Mouse (Mus musculus): ENCODE data around the gene Itga6. TPM values are rescaled to one million over a fixed set of nuclear protein-coding genes. Genes with fewer than 3 reads are reported as not detected.
A peak's percentile ranks its signal among the peaks of the same experiment; 100 is the strongest.

The Itga6 gene
- polyA plus RNA-seq, 1 experiment from 2014 or later, result 78.2 TPM

GRCm38 (mm10) chr2:71800798-71801197 lies 55.4 kb downstream of the Itga6 start:
- H3K27ac ChIP-seq (ENCODE audit: low read length), result no peak overlapping the region
- WGBS, result 59% methylated on average over 6 of the region's 6 CpGs
- TF ChIP-seq CTCF (IDR thresholded peaks at IDR 0.05) (no peak), EP300 (IDR thresholded peaks at IDR 0.05) (no peak)
- DNase-seq (ENCODE audit: low spot score) (no peak), ATAC-seq (no peak)
- no peaks in the 10 kb centered on the region for H3K9me3 ChIP-seq (ENCODE audit: low read length)
- no peak overlapping the region for H3K9ac ChIP-seq (replicated peaks; ENCODE audit: low read depth)
- no peaks in the 10 kb centered on the region for H3K36me3 ChIP-seq (ENCODE audit: insufficient read depth, low read length)
- H3K4me3 ChIP-seq (ENCODE audit: low read depth, low read length), result no peak overlapping the region
- H3K4me2 ChIP-seq (replicated peaks; ENCODE audit: low read depth, low read length), result no peak overlapping the region
- H3K27me3 ChIP-seq (replicated peaks; ENCODE audit: insufficient read depth, low read length), result no peaks in the 10 kb centered on the region
- H3K4me1 ChIP-seq (ENCODE audit: insufficient read depth, low read depth, low read length), result peaks cover 4% of the 10 kb centered on the region; the same call in 1 of the 2 replicates

DNA sequence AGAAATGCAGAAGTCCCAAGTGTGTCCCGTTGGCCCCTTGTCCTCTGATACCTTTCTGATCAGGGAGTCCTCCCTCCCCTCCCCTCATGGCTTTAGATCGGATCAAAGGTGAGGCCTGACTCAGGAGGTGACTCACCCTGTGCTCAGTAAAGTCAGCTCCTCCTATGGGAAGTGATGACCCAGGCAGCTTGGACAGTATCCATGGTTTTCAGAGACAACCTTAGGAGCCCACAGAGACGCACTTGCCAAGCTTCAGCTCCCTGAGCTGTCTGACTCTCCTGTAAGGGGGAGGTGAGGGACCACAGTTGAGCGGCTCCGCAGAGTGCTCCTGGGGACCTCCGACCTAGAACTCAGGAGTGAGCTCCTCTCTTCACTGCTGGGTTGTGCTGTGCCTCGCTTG lies 56.3 kb downstream of the Itga6 start:
- Histone ChIP-seq H3K27ac (ENCODE audit: low read length) (no peak overlapping the region), H3K4me3 (ENCODE audit: low read depth, low read length) (no peak overlapping the region), H3K4me1 (ENCODE audit: insufficient read depth, low read depth, low read length) (peaks cover 4% of the 10 kb centered on the region; the same call in 1 of the 2 replicates), H3K9ac (replicated peaks; ENCODE audit: low read depth) (no peak overlapping the region), H3K9me3 (ENCODE audit: low read length) (no peaks in the 10 kb centered on the region), H3K27me3 (replicated peaks; ENCODE audit: insufficient read depth, low read length) (no peaks in the 10 kb centered on the region), H3K4me2 (replicated peaks; ENCODE audit: low read depth, low read length) (no peak overlapping the region), H3K36me3 (ENCODE audit: insufficient read depth, low read length) (no peaks in the 10 kb centered on the region)
- no peak for ATAC-seq
- DNase-seq (ENCODE audit: low spot score), result no peak
- no peak for TF ChIP-seq EP300 (IDR thresholded peaks at IDR 0.05)
- no peak for TF ChIP-seq CTCF (IDR thresholded peaks at IDR 0.05)
- WGBS, result 56% methylated on average over 7 of the region's 7 CpGs

DNA sequence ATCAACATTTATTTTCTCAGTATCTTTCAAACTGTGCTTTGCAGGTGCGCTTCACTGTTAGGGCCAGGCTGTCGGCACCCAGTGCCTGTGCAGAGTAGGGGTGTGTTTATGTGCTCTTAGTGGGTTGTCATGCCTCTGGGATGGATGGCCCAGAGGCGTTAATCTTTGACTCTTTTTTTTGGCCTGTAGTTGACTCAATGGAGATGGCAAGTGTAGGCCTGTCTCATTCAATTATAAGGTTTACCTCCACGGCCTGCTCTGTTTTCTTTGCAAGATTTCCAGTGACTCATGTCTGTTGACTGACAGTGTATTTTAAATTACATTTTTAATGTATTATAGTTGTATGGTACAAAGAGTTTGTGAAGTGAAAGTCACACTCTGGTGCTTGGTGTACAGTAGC lies 56.7 kb downstream of the Itga6 start:
- H3K9me3 ChIP-seq (ENCODE audit: low read length), result no peaks in the 10 kb centered on the region
- TF ChIP-seq EP300 (IDR thresholded peaks at IDR 0.05), result no peak
- TF ChIP-seq CTCF (IDR thresholded peaks at IDR 0.05), result no peak
- H3K9ac ChIP-seq (replicated peaks; ENCODE audit: low read depth), result no peak overlapping the region
- no peak for ATAC-seq
- DNase-seq (ENCODE audit: low spot score), result no peak
- no peaks in the 10 kb centered on the region for H3K27me3 ChIP-seq (replicated peaks; ENCODE audit: insufficient read depth, low read length)
- no peak overlapping the region for H3K4me3 ChIP-seq (ENCODE audit: low read depth, low read length)
- WGBS, result 54% methylated on average over 4 of the region's 4 CpGs
- H3K4me2 ChIP-seq (replicated peaks; ENCODE audit: low read depth, low read length), result no peak overlapping the region
- no peaks in the 10 kb centered on the region for H3K36me3 ChIP-seq (ENCODE audit: insufficient read depth, low read length)
- H3K27ac ChIP-seq (ENCODE audit: low read length), result no peak overlapping the region
- H3K4me1 ChIP-seq (ENCODE audit: insufficient read depth, low read depth, low read length), result peaks cover 4% of the 10 kb centered on the region; the same call in 1 of the 2 replicates

DNA sequence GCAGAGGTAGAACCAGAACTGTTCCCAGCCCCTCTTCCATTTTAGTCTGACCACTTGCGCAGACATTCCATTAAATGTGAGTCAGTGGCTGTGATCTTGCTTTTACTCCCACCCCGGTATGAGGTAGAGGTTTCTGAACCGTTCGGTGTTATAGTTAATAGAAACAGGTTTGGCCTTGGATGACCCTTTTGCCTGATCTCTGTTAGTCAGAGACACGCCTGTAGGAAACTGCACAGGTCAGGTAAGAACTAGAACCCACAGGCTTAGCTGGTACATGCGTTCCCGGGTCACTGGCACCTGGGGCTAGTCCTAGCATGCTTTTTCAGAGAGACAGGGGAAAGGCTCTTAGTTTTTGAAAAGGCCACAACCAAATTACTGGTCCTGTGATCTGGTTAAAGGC lies 59.7 kb downstream of the Itga6 start:
- H3K27me3 ChIP-seq (replicated peaks; ENCODE audit: insufficient read depth, low read length), result no peaks in the 10 kb centered on the region
- DNase-seq (ENCODE audit: low spot score) (no peak), ATAC-seq (no peak)
- no peaks in the 10 kb centered on the region for H3K36me3 ChIP-seq (ENCODE audit: insufficient read depth, low read length)
- H3K4me2 ChIP-seq (replicated peaks; ENCODE audit: low read depth, low read length), result no peak overlapping the region
- no peak overlapping the region for H3K4me3 ChIP-seq (ENCODE audit: low read depth, low read length)
- peaks cover 4% of the 10 kb centered on the region; the same call in 1 of the 2 replicates for H3K4me1 ChIP-seq (ENCODE audit: insufficient read depth, low read depth, low read length)
- WGBS, result 78% methylated on average over 7 of the region's 7 CpGs
- TF ChIP-seq EP300 (IDR thresholded peaks at IDR 0.05) (no peak), CTCF (IDR thresholded peaks at IDR 0.05) (no peak)
- H3K9ac ChIP-seq (replicated peaks; ENCODE audit: low read depth), result no peak overlapping the region
- no peaks in the 10 kb centered on the region for H3K9me3 ChIP-seq (ENCODE audit: low read length)
- H3K27ac ChIP-seq (ENCODE audit: low read length), result no peak overlapping the region

DNA sequence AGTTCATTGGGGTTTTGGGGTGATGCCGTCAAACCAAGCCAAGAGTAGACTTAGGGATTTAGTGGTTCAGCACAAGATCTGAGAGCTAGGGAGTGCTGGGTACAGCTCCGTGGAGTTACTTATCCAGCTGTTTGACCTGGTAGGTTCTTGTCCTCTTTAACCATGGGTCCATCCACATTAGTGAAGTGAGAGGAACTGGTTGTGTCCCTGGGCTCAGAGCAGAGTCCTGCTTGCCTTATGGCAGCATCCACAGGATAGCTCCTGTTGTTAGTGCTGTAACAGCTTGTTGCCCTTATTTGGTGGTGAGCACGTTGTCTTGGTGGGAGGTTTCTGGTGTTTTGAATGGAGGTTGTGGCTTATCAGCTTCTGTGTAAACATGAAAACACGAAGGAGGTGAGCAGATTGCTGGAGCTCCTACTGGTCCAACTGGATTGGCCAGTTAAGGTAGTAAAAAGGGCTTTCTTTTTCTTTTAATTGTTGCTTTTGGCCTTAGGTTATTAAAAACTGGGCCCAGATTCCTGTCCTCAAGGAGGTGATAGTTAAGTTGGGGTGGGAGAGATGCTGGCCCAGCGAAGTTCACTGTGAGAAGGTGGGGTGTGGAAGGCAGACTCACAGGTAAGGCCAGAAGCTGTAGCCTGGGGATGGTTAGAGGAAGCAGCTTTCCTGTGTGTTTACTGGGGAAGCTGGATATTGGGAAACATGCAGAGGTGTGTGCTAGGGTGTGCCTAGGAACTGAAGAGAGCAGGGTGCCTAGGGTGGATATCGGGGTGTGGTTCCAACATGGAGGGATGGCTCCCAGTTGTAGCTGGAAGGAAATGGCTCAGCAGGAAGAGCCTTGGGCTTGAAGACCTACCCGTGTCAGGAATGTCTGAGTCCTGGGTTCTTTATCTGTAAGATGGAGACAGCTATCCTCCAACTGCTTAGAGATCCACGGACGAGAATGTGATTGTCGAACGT lies 60.5 kb downstream of the Itga6 start:
- H3K27ac ChIP-seq (ENCODE audit: low read length), result no peak overlapping the region; the same call in 1 of the 2 replicates
- H3K4me3 ChIP-seq (ENCODE audit: low read depth, low read length), result no peak overlapping the region
- peaks cover 6% of the 10 kb centered on the region; the same call in 1 of the 2 replicates for H3K4me1 ChIP-seq (ENCODE audit: insufficient read depth, low read depth, low read length)
- H3K4me2 ChIP-seq (replicated peaks; ENCODE audit: low read depth, low read length), result no peak overlapping the region
- no peak overlapping the region for H3K9ac ChIP-seq (replicated peaks; ENCODE audit: low read depth)
- ATAC-seq (peak; percentile 58), DNase-seq (ENCODE audit: low spot score) (peak; percentile 47)
- H3K9me3 ChIP-seq (ENCODE audit: low read length), result no peaks in the 10 kb centered on the region
- no peaks in the 10 kb centered on the region for H3K36me3 ChIP-seq (ENCODE audit: insufficient read depth, low read length)
- 41% methylated on average over 11 of the region's 11 CpGs for WGBS
- no peak for TF ChIP-seq EP300 (IDR thresholded peaks at IDR 0.05)
- no peaks in the 10 kb centered on the region for H3K27me3 ChIP-seq (replicated peaks; ENCODE audit: insufficient read depth, low read length)

GRCm38 (mm10) chr2:71809289-71809860 lies 64.0 kb downstream of the Itga6 start:
- 61% methylated on average over 10 of the region's 10 CpGs for WGBS
- Histone ChIP-seq H3K9me3 (ENCODE audit: low read length) (no peaks in the 10 kb centered on the region), H3K27ac (ENCODE audit: low read length) (no peak overlapping the region), H3K9ac (replicated peaks; ENCODE audit: low read depth) (no peak overlapping the region), H3K4me3 (ENCODE audit: low read depth, low read length) (no peak overlapping the region), H3K36me3 (ENCODE audit: insufficient read depth, low read length) (no peaks in the 10 kb centered on the region), H3K4me1 (ENCODE audit: insufficient read depth, low read depth, low read length) (peaks cover 23% of the 10 kb centered on the region; the same call in 1 of the 2 replicates), H3K4me2 (replicated peaks; ENCODE audit: low read depth, low read length) (no peak overlapping the region), H3K27me3 (replicated peaks; ENCODE audit: insufficient read depth, low read length) (no peaks in the 10 kb centered on the region)
- no peak for DNase-seq (ENCODE audit: low spot score)
- no peak for ATAC-seq
- TF ChIP-seq EP300 (IDR thresholded peaks at IDR 0.05) (no peak), CTCF (IDR thresholded peaks at IDR 0.05) (no peak)

Data from lung, postnatal 0 days (tissue).